Mouse (Mus musculus): ENCODE results near the gene Gm20518.
A peak's percentile ranks its signal among the peaks of the same experiment; 100 is the strongest.

The Gm20518 gene

GRCm38 (mm10) chr16:17839976-17840375, 51.5 kb downstream of the Gm20518 start:
- DNase-seq, result peak; percentile 80 to 82

- no peak for DNase-seq
Measured at GRCm38 (mm10) chr16:17838051-17838450, 53.4 kb downstream of the Gm20518 start, which contains the start of gene Car15. Gene Car15, minus strand, starts transcription at chr16:17838364.

GRCm38 (mm10) chr16:17835481-17835880, 56.0 kb downstream of the Gm20518 start:
- peak in 1 of 2 experiments; percentile 38 for DNase-seq

DNA sequence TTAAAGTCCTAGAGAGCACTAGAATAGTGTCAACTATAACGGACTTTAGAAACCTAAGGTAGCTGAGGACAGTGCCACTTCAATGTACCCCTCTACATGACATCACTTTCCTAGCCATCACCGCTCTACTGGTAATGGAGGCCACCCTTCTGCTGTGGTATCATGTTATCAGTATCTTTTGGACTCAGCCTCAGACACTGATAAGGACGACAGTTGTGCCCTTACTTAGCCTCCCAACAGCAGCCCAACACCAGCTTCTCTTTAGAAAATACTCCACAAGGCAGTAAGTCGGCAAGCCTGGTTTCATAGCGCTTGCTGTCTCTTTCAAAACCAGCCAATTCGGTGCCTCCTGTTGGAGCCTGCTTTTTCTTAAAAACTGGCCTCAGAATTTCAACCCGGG, 56.9 kb downstream of the Gm20518 start:
- no peak for DNase-seq

GRCm38 (mm10) chr16:17833681-17834399, 57.6 kb downstream of the Gm20518 start:
- peak; percentile 71 to 83 for DNase-seq

GRCm38 (mm10) chr16:17833321-17833680, 58.2 kb downstream of the Gm20518 start:
- DNase-seq, result peak; percentile 54 to 75

GRCm38 (mm10) chr16:17832821-17833220, 58.6 kb downstream of the Gm20518 start, which contains the start of gene B830017H08Rik:
Gene B830017H08Rik, plus strand, starts transcription at chr16:17833121.
- no peak for DNase-seq

GRCm38 (mm10) chr16:17831781-17832180, 59.7 kb downstream of the Gm20518 start:
- no peak for DNase-seq

DNA sequence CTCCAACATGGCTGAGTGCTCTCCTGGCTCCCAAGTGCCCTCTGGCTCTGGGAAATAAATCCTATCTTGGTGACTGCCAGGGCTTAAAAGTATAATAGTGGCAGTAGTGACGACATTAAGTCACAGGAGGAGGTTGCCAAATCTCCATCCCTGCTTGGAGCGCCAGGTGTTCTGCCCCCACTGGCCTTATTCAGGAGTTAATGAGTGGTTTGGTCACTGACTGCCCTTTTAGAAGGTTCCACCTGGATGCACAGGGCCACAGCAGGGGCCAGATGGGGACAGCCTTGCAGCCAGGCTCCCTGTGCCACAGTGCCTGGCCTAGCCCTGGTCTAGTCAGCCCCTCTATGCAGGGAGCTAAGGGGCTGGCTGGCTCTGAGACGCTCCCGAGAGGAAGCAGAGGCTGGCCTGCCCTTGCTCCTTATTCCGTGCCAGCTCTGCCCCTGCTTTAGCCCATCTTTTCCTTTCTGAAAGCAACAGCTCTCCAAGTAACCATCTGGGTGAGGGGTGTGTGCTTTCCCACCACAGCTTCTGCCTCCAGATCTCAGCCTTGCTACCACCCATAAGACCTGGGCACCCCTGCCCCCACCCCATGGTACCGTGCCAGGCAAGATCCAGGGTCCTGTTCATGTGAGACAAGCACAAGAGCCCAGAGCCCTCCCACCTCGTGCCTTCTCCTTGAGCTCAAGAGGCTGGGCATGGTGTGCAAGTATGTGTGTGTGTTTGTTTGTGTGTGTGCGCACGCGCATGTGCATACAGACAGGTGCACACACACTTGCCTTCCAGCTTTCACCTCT, 60.9 kb downstream of the Gm20518 start:
- DNase-seq, result no peak

GRCm38 (mm10) chr16:17828867-17829266, 62.6 kb downstream of the Gm20518 start:
- no peak for DNase-seq

- DNase-seq, result no peak
Measured at GRCm38 (mm10) chr16:17828229-17828628, 63.2 kb downstream of the Gm20518 start.

GRCm38 (mm10) chr16:17826500-17826899, 65.0 kb downstream of the Gm20518 start:
- peak; percentile 67 to 80 for DNase-seq

DNA sequence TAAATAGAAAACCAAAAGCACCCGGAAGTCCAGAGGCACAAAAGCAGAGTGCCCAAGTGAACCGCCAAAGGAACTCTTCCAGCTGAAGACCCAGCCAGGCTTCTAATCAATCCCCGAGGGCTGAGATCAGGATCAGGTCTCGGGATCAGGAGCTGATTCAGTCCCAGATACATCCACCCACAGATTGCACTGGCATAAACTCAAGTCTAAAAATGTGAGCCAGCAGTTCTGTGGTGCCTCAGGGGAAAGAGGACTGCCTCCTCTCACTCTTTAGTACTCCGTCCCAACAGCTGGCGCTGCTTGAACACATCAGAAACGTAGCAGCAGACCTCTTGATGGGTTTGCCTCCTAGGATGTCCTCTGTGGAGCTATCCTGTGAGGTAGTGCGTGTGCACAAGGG, 74.9 kb downstream of the Gm20518 start:
- DNase-seq, result no peak

- DNase-seq, result peak; percentile 39 to 75
Measured at GRCm38 (mm10) chr16:17815411-17816402, 75.8 kb downstream of the Gm20518 start.

GRCm38 (mm10) chr16:17813173-17813572, 78.3 kb downstream of the Gm20518 start:
- DNase-seq, result no peak

DNA sequence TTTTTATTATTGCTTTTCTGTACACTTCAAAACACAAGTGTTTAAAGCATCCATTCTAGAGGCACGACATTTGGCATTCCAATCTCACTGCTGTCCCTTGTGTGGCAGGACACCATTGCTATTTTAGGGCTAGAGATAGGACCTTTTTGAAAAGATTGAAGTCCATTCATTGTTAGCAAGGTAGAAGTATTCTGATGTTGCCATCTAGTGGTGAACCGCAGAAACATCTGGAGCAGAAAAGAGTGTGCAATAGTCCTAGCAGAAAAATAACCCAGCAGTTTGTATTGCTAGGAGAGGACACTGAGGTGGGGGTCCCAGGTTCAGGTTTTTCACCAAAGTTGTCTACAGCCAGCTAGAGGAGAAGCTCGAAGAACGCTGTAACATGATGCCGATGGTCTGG, 79.4 kb downstream of the Gm20518 start:
- DNase-seq, result peak in 1 of 2 experiments; percentile 48

- no peak for DNase-seq
Measured at GRCm38 (mm10) chr16:17809711-17810110, 81.8 kb downstream of the Gm20518 start.

GRCm38 (mm10) chr16:17809125-17809524, 82.3 kb downstream of the Gm20518 start:
- no peak for DNase-seq

- peak; percentile 89 to 91 for DNase-seq
Measured at GRCm38 (mm10) chr16:17807192-17808009, 84.1 kb downstream of the Gm20518 start.

GRCm38 (mm10) chr16:17806581-17807191, 84.8 kb downstream of the Gm20518 start:
- no peak for DNase-seq

DNA sequence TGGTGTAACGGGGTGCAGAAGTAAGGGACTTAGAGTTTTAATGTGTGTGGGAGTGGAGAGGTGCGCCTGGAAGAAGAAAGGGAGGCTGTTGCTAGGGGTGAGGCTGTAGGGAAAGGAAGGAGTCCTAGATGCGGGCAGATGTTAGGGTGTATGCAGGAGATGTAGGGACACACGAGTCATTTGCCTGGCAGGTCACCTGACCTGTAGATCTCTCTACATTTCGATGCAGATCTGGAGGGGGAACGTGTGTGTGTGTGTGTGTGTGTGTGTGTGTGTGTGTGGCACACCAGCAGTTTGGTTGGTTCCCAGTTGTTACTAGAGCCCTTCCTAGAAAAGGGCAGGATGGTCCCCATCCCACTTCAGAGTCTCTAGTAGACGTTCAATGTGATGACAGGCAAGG, 86.5 kb downstream of the Gm20518 start:
- DNase-seq, result no peak
